Mouse (Mus musculus): ENCODE results near the gene Dalrd3. TPM values are rescaled to one million over a fixed set of nuclear protein-coding genes. Genes with fewer than 3 reads are reported as not detected.
A peak's percentile ranks its signal among the peaks of the same experiment; 100 is the strongest.

Gene Dalrd3
- polyA plus RNA-seq, 1 experiment from 2014 or later, result 240 TPM

DNA sequence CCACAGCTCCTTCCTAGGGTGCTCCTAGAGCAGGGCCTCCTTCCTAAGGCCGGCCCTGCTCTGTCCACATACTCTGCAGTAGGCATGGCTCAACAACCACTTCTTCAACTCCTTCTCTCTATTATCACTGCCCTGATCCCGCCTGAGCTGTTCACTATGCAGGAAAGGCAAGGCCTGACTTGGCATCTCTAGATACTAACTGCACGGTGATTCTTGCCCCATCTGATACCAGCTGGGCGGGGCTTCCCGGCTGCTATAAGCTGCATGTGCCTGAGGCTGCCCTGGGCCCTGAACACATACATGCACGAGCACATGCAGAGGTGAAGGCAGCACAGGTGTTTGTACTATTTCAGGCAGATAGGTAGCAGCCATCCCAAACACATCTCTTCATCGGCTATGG is 5.6 kb upstream of the Dalrd3 start:
- Histone ChIP-seq H3K9me3 (no peaks in the 10 kb centered on the region), H3K36me3 (peaks cover 48% of the 10 kb centered on the region), H3K27me3 (replicated peaks) (no peaks in the 10 kb centered on the region), H3K27ac (no peak overlapping the region), H3K4me3 (no peak overlapping the region), H3K4me1 (peaks cover 35% of the 10 kb centered on the region), H3K9ac (no peak overlapping the region), H3K4me2 (replicated peaks) (no peak overlapping the region)
- no peak for ATAC-seq (ENCODE audit: low FRiP score, low read depth)
- 88% methylated on average over 7 of the region's 7 CpGs for WGBS

DNA sequence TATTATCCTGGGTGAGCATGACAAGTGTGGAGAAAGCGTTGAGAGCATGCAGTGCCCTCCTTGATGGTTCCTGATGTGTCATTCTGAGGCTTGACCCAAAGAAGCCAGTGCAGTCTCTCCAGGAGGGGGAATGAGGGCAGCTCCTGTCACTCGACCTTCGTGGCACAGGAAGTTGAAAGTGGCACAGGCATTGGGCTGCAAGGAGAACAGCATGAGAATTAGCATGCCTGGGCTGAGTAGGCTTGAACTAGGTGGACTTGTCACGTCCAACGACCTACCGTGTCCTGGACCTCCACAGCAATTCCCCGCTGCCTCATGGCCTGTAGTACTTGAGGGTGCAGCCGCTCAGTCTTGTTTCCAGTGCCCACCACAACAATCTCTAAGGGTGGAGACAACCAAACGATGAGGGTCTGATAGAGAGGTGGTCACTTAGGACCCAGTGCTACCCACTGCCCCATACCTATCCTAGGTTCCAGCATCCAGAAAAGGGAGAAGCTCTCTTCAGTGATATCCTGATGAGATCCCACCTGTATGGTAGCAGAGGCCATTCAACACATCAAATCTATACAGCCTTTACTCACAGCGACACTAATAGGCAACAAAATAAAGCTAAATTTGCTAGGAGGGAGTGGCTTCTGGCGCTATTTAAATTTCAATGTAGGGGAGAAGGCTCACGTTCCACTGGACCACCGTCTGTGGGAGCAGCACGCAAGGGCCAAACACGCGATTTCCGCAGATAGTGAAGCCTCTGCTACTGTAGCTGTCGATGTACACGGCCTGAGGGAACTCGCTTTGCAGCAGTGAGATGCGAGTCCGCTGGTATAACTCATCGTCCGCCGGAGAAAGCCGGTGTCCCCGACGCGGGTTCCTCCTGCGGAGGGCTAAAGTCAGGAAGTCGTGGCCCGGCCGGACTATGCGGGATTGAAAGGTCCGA is 3.5 kb upstream of the Dalrd3 start:
- peak overlapping the region; percentile 68 for H3K4me3 ChIP-seq
- H3K4me1 ChIP-seq, result peaks cover 47% of the 10 kb centered on the region
- H3K27ac ChIP-seq, result no peak overlapping the region
- no peak for ATAC-seq (ENCODE audit: low FRiP score, low read depth)
- H3K27me3 ChIP-seq (replicated peaks), result no peaks in the 10 kb centered on the region
- H3K9ac ChIP-seq, result peak overlapping the region; percentile 79
- 13% methylated on average over 35 of the region's 35 CpGs for WGBS
- H3K4me2 ChIP-seq (replicated peaks), result peak overlapping the region; percentile 99
- H3K36me3 ChIP-seq, result peaks cover 46% of the 10 kb centered on the region
- no peaks in the 10 kb centered on the region for H3K9me3 ChIP-seq

DNA sequence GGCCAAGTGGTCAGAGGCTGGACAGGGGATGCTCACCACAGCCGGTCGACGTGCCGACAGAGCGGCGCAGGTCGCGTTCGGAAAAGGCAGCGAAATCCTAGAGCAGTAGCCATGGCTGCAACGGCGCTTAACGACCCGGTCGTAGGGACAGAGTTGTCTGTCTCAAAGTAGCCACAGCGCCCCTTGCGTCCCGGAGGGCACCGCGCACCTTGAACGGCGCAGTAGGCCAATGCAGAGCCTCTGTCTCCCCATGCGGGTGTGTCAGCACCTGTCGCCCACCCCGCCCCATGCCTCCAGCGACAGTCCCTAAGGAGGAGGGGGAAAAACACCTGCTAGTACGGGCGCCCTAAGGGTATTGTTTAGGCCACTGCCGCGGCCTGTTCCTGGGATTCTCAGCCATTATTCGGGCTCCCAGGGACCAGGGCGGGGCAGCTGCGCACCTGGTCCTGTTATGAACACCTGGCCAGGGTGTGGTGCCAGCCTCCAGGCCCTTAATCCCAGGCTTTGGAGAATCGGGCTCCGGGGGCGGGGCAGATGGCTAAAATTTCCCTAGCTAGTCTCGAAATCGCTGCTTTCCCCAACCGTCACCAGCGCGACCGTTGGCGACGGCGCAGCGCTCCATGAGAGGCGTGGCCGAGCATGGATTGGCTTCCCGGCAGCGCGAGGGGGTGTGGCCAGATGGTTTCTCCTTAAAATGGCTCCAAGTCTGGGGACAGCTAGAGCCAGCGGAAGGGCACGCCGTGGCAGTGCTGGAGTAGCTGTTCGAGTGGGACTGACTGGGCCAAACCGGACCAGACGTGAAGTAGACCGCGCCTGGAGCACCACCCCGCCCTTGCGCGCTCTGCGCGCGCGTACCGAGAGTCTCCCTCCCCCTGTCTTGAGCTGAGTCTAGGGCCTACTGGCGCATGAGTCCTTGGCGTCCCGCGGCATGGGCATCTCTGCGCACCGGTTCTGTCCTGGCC is 2.6 kb upstream of the Dalrd3 start, which contains the start of gene Ndufaf3:
Ndufaf3 (minus strand) TSS at position 620 of the 962 bp plus-strand sequence.
- peaks cover 39% of the 10 kb centered on the region for H3K4me1 ChIP-seq
- peak within 1 kb of the TSS; percentile 90 for H3K27ac ChIP-seq
- H3K36me3 ChIP-seq, result peaks cover 48% of the 10 kb centered on the region
- peak; percentile 85 for ATAC-seq (ENCODE audit: low FRiP score, low read depth)
- WGBS, result under 1% methylated on average over 73 of the region's 73 CpGs
- H3K4me2 ChIP-seq (replicated peaks), result peak within 1 kb of the TSS; percentile 99
- peak within 1 kb of the TSS; percentile 79 for H3K9ac ChIP-seq
- no peaks in the 10 kb centered on the region for H3K9me3 ChIP-seq
- no peaks in the 10 kb centered on the region for H3K27me3 ChIP-seq (replicated peaks)
- H3K4me3 ChIP-seq, result peak within 1 kb of the TSS; percentile 68

DNA sequence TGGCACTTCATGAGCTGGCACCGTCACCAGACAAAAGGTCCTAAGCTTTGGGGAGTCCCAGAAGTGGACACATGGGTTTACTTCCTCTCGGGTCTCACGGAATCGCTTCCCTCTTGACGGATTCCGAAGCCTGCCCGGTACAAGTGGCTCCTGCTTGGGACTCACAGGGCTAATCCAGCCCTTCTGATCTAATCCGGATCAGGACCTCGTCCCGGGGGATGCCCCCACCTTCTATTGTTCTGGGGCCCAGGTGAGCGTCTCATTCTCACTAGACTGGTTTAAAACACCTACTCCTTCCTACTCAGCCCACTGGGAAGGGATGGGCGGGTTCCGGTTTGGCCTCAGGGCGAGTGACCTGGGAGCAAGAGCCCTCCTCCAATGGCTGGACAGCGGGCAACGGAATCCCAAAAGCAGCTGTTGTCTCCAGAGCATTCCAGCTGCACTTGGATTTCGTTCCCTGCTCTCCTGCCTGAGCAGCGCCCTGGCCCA is 1.7 kb upstream of the Dalrd3 start:
- H3K4me1 ChIP-seq, result peaks cover 39% of the 10 kb centered on the region
- peak overlapping the region; percentile 68 for H3K4me3 ChIP-seq
- peak overlapping the region; percentile 90; the same call in 1 of the 2 replicates for H3K27ac ChIP-seq
- no peaks in the 10 kb centered on the region for H3K9me3 ChIP-seq
- WGBS, result 13% methylated on average over 18 of the region's 18 CpGs
- H3K4me2 ChIP-seq (replicated peaks), result peak overlapping the region; percentile 99
- H3K9ac ChIP-seq, result peak overlapping the region; percentile 75
- no peak for ATAC-seq (ENCODE audit: low FRiP score, low read depth)
- no peaks in the 10 kb centered on the region for H3K27me3 ChIP-seq (replicated peaks)
- H3K36me3 ChIP-seq, result peaks cover 48% of the 10 kb centered on the region

DNA sequence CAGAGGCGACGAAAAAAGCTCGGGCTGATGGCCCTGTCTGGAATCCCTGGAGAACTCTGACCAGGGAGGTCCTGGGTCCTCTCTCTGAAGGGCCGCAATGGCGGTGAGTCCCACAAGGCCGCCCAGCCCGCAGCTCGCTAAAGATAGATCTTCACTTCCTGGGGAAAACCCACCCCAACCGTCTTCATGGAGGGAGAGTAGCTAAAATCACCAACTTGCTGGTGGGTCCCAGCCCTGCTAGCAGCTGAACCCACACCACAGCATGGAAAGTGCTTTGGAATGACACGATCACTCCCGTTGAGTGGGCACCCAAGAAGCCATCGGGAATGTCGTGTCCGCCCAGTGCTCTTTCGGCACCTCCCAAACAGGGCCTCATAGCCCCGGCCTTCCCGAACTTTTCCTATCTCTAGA is 1.2 kb upstream of the Dalrd3 start:
- Histone ChIP-seq H3K27me3 (replicated peaks) (no peaks in the 10 kb centered on the region), H3K9me3 (no peaks in the 10 kb centered on the region), H3K4me1 (peaks cover 41% of the 10 kb centered on the region), H3K36me3 (peaks cover 48% of the 10 kb centered on the region), H3K4me2 (replicated peaks) (peak overlapping the region; percentile 99), H3K9ac (0 out of 2 replicates have a peak overlapping the region, but pooled peaks have one; percentile 75), H3K4me3 (peak overlapping the region; percentile 68; the same call in 1 of the 2 replicates), H3K27ac (no peak overlapping the region)
- ATAC-seq (ENCODE audit: low FRiP score, low read depth), result no peak
- 82% methylated on average over 17 of the region's 17 CpGs for WGBS

DNA sequence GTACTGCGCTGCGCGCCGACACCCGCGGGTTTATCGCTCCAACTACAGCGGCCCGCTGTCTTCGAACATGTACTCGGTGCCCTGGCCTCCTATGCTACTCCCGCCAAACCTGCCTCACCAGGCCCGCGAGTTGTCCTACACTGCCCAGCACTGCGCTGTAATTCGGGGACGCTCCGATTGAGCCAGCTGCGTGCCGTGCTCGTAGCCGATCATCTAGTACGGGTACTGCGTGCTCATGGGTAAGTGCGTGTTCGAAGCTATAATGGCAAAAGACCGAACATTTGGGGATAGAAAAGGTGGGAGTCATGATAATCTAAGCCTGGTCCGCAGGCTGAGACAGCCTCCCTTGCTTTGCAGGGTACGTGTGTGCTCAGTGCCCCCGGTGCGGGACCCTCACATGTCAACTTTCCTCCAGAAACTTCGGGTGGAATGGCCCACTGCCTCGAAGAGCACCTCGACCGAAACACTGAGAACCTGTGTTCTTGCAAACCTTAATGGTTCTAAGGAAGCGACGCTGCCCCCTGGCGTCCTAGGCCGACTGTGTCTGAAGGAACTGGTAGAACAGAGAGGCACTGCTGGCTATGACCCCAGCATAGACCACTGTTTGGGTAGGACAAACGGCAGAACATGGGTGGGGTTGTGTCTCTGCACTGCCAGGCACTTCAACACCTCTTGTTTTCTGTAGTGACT is 666 bp downstream of the Dalrd3 start:
- WGBS, result 1% methylated on average over 40 of the region's 40 CpGs
- Histone ChIP-seq H3K9ac (peak overlapping the region; percentile 66), H3K36me3 (peaks cover 48% of the 10 kb centered on the region), H3K9me3 (no peaks in the 10 kb centered on the region), H3K27me3 (replicated peaks) (no peaks in the 10 kb centered on the region), H3K4me3 (peak overlapping the region; percentile 51), H3K4me1 (peaks cover 59% of the 10 kb centered on the region), H3K27ac (0 out of 2 replicates have a peak overlapping the region, but pooled peaks have one; percentile 42), H3K4me2 (replicated peaks) (peak overlapping the region; percentile 99)
- ATAC-seq (ENCODE audit: low FRiP score, low read depth), result peak; percentile 4; the same call in 1 of the 2 replicates

DNA sequence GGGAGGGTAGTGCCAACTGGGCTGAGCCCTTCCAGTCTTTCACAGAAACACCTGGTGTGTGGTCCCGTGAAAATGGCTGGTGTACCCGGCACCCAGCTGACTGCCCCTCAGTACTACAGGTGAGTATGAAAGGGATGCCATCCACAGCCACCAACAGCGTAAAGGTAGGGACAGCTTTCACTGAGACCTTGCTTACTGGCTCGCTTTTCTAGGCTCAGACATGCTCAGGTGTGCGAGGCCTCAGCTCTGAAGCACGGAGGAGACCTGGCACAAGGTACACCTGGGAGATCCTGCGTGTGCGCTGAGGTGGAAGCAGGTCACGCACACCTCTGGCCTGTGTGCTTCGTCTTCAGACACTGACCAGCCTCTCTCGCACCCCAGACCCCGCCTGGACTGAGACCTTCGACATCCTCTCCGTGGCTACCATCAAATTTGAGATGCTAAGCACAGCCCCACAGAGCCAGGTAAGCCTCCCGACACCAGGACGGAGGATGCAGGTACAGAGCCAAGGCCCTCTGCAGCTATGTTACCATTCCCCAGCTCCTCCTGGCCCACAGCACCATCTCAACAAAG is 1.8 kb downstream of the Dalrd3 start:
- peaks cover 60% of the 10 kb centered on the region for H3K4me1 ChIP-seq
- H3K27ac ChIP-seq, result no peak overlapping the region
- no peaks in the 10 kb centered on the region for H3K27me3 ChIP-seq (replicated peaks)
- no peak overlapping the region for H3K9ac ChIP-seq
- ATAC-seq (ENCODE audit: low FRiP score, low read depth), result no peak
- H3K9me3 ChIP-seq, result no peaks in the 10 kb centered on the region
- H3K4me2 ChIP-seq (replicated peaks), result 0 out of 2 replicates have a peak overlapping the region, but pooled peaks have one; percentile 2
- WGBS, result 95% methylated on average over 16 of the region's 16 CpGs
- H3K4me3 ChIP-seq, result no peak overlapping the region
- peaks cover 53% of the 10 kb centered on the region for H3K36me3 ChIP-seq

DNA sequence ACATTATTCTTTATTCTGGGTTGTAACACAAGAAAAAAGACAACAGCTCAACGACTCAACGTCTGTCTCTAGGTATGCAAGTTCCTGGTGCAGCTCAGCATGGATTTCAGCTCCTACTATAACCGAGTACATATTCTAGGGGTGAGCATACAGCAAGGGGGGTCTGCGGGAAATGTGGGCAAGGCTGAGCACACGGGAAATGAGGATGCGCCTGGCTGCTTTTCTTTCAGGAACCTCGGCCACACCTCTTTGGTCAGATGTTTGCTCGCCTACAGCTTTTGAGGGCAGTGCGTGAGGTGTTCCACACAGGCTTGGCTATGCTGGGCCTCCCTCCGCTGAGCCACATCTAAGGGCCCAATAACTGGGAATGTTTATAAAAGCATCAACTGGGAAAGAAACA is 2.6 kb downstream of the Dalrd3 start:
- Histone ChIP-seq H3K9me3 (no peaks in the 10 kb centered on the region), H3K9ac (no peak overlapping the region), H3K27ac (no peak overlapping the region), H3K36me3 (peaks cover 53% of the 10 kb centered on the region), H3K27me3 (replicated peaks) (no peaks in the 10 kb centered on the region), H3K4me2 (replicated peaks) (no peak overlapping the region), H3K4me3 (no peak overlapping the region), H3K4me1 (peaks cover 67% of the 10 kb centered on the region)
- WGBS, result 92% methylated on average over 10 of the region's 10 CpGs
- no peak for ATAC-seq (ENCODE audit: low FRiP score, low read depth)

DNA sequence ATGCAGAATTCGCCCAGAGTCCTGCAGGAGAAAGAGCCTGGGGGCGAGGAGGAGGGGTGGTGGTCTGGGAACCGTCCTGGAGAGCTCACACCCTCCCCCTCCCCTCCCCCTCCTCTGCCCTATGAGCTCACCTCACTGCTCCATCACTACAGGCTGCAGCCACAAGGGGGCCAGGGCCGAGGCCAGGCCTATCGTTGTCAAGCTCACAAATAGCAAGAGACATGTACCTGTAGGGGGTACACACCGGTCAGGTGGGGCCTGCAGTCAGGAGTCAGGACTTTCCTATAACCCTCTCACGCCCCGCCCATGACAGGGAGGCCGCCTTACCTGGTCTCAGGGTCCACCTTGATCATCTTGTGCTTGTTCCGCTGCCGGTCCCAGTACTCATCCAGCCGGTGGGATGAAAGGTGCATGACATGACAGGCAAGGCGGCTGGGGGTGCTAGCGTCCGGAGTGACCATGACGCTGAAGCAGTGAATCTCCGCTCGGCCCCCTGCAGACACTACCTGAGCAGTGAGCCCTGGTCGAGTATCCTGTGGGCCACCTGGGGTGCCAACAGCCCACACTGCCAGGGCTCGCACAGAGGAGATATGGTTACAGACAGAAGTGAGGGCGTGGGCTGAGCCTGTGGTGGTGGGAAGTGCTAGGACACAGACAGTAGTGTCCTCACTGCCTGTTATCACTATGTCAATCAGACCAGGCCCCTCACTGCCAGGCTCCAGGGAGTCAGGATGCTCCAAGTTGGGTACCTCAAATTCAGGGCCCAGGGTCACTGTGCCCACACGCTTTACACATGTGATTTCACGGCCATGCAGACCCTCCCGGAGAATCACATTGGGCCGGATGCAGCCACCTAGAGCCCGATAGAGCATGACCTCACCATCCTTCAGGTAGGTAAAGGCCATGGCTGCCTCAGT is 4.3 kb downstream of the Dalrd3 start:
- Histone ChIP-seq H3K4me1 (peaks cover 65% of the 10 kb centered on the region), H3K27me3 (replicated peaks) (no peaks in the 10 kb centered on the region), H3K4me2 (replicated peaks) (peak overlapping the region; percentile 79), H3K9me3 (no peaks in the 10 kb centered on the region), H3K36me3 (peaks cover 53% of the 10 kb centered on the region), H3K27ac (no peak overlapping the region), H3K4me3 (no peak overlapping the region), H3K9ac (no peak overlapping the region)
- ATAC-seq (ENCODE audit: low FRiP score, low read depth), result no peak
- 58% methylated on average over 26 of the region's 26 CpGs for WGBS

DNA sequence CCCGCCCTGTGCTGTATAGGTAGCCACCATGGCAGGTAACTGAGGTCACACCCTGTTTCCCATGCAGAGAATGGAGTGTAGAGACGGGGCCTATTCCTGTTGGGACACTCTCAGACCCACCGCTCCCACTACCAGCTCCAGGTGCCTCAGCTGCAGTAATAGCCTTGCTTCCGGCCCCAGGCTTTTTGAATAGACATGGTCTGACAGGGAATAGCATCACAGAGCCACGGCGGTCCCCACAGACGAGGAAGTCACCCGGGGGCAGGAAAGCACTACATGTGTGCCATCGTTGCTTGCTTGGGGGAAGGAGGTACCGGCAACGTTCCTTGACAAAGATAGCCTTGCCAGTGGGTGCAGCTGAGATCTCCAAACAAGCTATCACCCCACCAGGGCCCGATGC is 5.2 kb downstream of the Dalrd3 start:
- WGBS, result 88% methylated on average over 12 of the region's 12 CpGs
- H3K9me3 ChIP-seq, result no peaks in the 10 kb centered on the region
- H3K4me3 ChIP-seq, result peak overlapping the region; percentile 11; the same call in 1 of the 2 replicates
- peak overlapping the region; percentile 79 for H3K4me2 ChIP-seq (replicated peaks)
- H3K36me3 ChIP-seq, result peaks cover 53% of the 10 kb centered on the region
- H3K9ac ChIP-seq, result 0 out of 2 replicates have a peak overlapping the region, but pooled peaks have one; percentile 26
- H3K4me1 ChIP-seq, result peaks cover 70% of the 10 kb centered on the region
- no peak for ATAC-seq (ENCODE audit: low FRiP score, low read depth)
- H3K27ac ChIP-seq, result no peak overlapping the region
- no peaks in the 10 kb centered on the region for H3K27me3 ChIP-seq (replicated peaks)

Data from neural tube, embryonic 12.5 days (tissue).